Mouse (Mus musculus) MEL (cell line): ENCODE measurements around the gene Ptafr. TPM values are rescaled to one million over a fixed set of nuclear protein-coding genes. Genes with fewer than 3 reads are reported as not detected.

Experiments
- DNase-seq: peaks from one replicate; pipeline ENCODE4 v3.0.0; 2011; ENCODE audit warnings: low read depth, low spot score
- H3K27ac ChIP-seq: 2 replicates; pipeline ENCODE4 v1.5.1; 2012; ENCODE audit warnings: low read depth, mild to moderate bottlenecking, control low read depth, low read length, moderate library complexity; ENCODE audit not compliant: control insufficient read depth
- H3K27me3 ChIP-seq, 2 experiments: fragments of 150-350 bp in 1 of 2; sonication (generic) in 1 of 2; 2 replicates each; pipeline ENCODE4 v1.6.1; 2012; ENCODE audit warnings: low read length in 2 of 2, mild to moderate bottlenecking in 2 of 2, improper control_type of control experiment in 1 of 2, moderate library complexity in 1 of 2; ENCODE audit not compliant: insufficient read depth in 2 of 2, control insufficient read depth in 1 of 2
- H3K36me3 ChIP-seq, 2 experiments: 2 replicates each; pipeline ENCODE4 v1.6.1; 2012 to 2014; ENCODE audit warnings: low read length in 2 of 2, improper control_type of control experiment in 1 of 2, inconsistent platforms in 1 of 2, mild to moderate bottlenecking in 1 of 2; ENCODE audit not compliant: insufficient read depth in 2 of 2, control insufficient read depth in 1 of 2
- H3K4me1 ChIP-seq, 2 experiments: fragments of 150-350 bp in 1 of 2; sonication (generic) in 1 of 2; 2 replicates each; pipeline ENCODE4 v1.6.1; 2012; ENCODE audit warnings: low read length in 2 of 2, improper control_type of control experiment in 1 of 2, mild to moderate bottlenecking in 1 of 2; ENCODE audit not compliant: insufficient read depth in 2 of 2, control insufficient read depth in 1 of 2
- H3K4me3 ChIP-seq, 2 experiments: fragments of 150-350 bp in 1 of 2; sonication (generic) in 1 of 2; 2 replicates each; pipeline ENCODE4 v1.5.1; 2012; ENCODE audit warnings: low read depth in 2 of 2, low read length in 2 of 2, mild to moderate bottlenecking in 2 of 2, moderate library complexity in 2 of 2, control low read depth in 1 of 2, improper control_type of control experiment in 1 of 2; ENCODE audit not compliant: control insufficient read depth in 1 of 2, insufficient read depth in 1 of 2
- H3K79me2 ChIP-seq: 2 replicates; pipeline ENCODE4 v1.6.1; 2012; ENCODE audit warnings: mild to moderate bottlenecking, low read length, moderate library complexity; ENCODE audit not compliant: control insufficient read depth, poor library complexity, insufficient read depth
- H3K9ac ChIP-seq: 2 replicates; pipeline ENCODE4 v1.6.1; 2012; ENCODE audit warnings: low read depth, mild to moderate bottlenecking, control low read depth, low read length, moderate library complexity; ENCODE audit not compliant: control insufficient read depth, poor library complexity, severe bottlenecking
- H3K9me3 ChIP-seq: fragments of 150-350 bp; sonication (generic); replicated peaks from 2 replicates; pipeline ENCODE4 v1.6.1; 2012; ENCODE audit warnings: mild to moderate bottlenecking, low read length, improper control_type of control experiment, moderate library complexity; ENCODE audit not compliant: insufficient read depth
- BHLHE40 ChIP-seq: IDR thresholded peaks from 2 replicates; pipeline ENCODE4 v1.6.1; 2012; ENCODE audit warnings: low read depth, mild to moderate bottlenecking, inconsistent platforms, low read length, improper control_type of control experiment, borderline replicate concordance
- CHD1 ChIP-seq: IDR thresholded peaks from 2 replicates; pipeline ENCODE4 v1.6.1; 2012; ENCODE audit warnings: low read depth, mild to moderate bottlenecking, inconsistent platforms, low read length, improper control_type of control experiment
- CHD2 ChIP-seq: IDR thresholded peaks from 2 replicates; pipeline ENCODE4 v1.6.1; 2011; ENCODE audit warnings: low read length, improper control_type of control experiment
- ELF1 ChIP-seq: IDR thresholded peaks from 2 replicates; pipeline ENCODE4 v1.6.1; 2014; ENCODE audit warnings: low read depth, mild to moderate bottlenecking, inconsistent platforms, low read length, improper control_type of control experiment, moderate library complexity
- GABPA ChIP-seq: IDR thresholded peaks from 2 replicates; pipeline ENCODE4 v1.6.1; 2012; ENCODE audit warnings: low read depth, mild to moderate bottlenecking, inconsistent platforms, low read length, improper control_type of control experiment, moderate library complexity
- GATA1 ChIP-seq: IDR thresholded peaks from 2 replicates; pipeline ENCODE4 v1.6.1; 2011; ENCODE audit warnings: low read depth, low read length, improper control_type of control experiment
- MAFK ChIP-seq: IDR thresholded peaks from 2 replicates; pipeline ENCODE4 v1.6.1; 2011; ENCODE audit warnings: low read depth, mild to moderate bottlenecking, low read length, improper control_type of control experiment, borderline replicate concordance
- MAX ChIP-seq: IDR thresholded peaks from 2 replicates; pipeline ENCODE4 v1.6.1; 2011; ENCODE audit warnings: low read length, improper control_type of control experiment
- MAZ ChIP-seq: IDR thresholded peaks from 2 replicates; pipeline ENCODE4 v1.6.1; 2012; ENCODE audit warnings: low read depth, mild to moderate bottlenecking, inconsistent platforms, low read length, improper control_type of control experiment
- MXI1 ChIP-seq: IDR thresholded peaks from 2 replicates; pipeline ENCODE4 v1.6.1; 2011; ENCODE audit warnings: mild to moderate bottlenecking, low read depth, low read length, improper control_type of control experiment
- MYC ChIP-seq: IDR thresholded peaks from 2 replicates; pipeline ENCODE4 v1.6.1; 2011; ENCODE audit warnings: low read depth, mild to moderate bottlenecking, low read length, improper control_type of control experiment, moderate library complexity
- NELFE ChIP-seq: IDR thresholded peaks from 2 replicates; pipeline ENCODE4 v1.6.1; 2011; ENCODE audit warnings: low read depth, low read length, improper control_type of control experiment
- POLR2A ChIP-seq, 2 experiments: IDR thresholded peaks; 2 replicates each; pipeline ENCODE4 v1.6.1; 2011 to 2012; ENCODE audit warnings: low read length in 2 of 2, mild to moderate bottlenecking in 2 of 2, control low read depth in 1 of 2, improper control_type of control experiment in 1 of 2, low read depth in 1 of 2, moderate library complexity in 1 of 2; ENCODE audit not compliant: control insufficient read depth in 1 of 2, insufficient read depth in 1 of 2, poor library complexity in 1 of 2
- POLR2AphosphoS2 ChIP-seq: IDR thresholded peaks from 2 replicates; pipeline ENCODE4 v1.6.1; 2011; ENCODE audit warnings: low read length, improper control_type of control experiment
- RCOR1 ChIP-seq: IDR thresholded peaks from 2 replicates; pipeline ENCODE4 v1.6.1; 2012; ENCODE audit warnings: low read depth, mild to moderate bottlenecking, inconsistent platforms, low read length, improper control_type of control experiment
- TBP ChIP-seq: IDR thresholded peaks from 2 replicates; pipeline ENCODE4 v1.8.0; 2011; ENCODE audit warnings: low read depth, low read length, improper control_type of control experiment
- USF2 ChIP-seq, 2 experiments: IDR thresholded peaks; 2 replicates each; pipeline ENCODE4 v1.6.1; 2011 to 2012; ENCODE audit warnings: improper control_type of control experiment in 2 of 2, low read length in 2 of 2, borderline replicate concordance in 1 of 2, inconsistent platforms in 1 of 2, low read depth in 1 of 2, mild to moderate bottlenecking in 1 of 2; ENCODE audit not compliant: insufficient read depth in 1 of 2
- ZNF384 ChIP-seq: IDR thresholded peaks from 2 replicates; pipeline ENCODE4 v1.6.1; 2012; ENCODE audit warnings: low read depth, mild to moderate bottlenecking, inconsistent platforms, low read length, improper control_type of control experiment
- polyA plus RNA-seq, 2 experiments: library from polyadenylated mRNA; stranded (reverse) in 1 of 2; unstranded in 1 of 2; fragments of >175 nt in 1 of 2; fragments of >200 nt in 1 of 2; gene quantifications; 2 replicates each; pipeline versions ENCODE4 v1.2.1 to v1.2.4; 2012; ENCODE audit warnings: low replicate concordance in 2 of 2, low read depth in 1 of 2; ENCODE audit not compliant: insufficient read length in 2 of 2, insufficient read depth in 1 of 2, missing spikeins in 1 of 2
- total RNA-seq: library from RNA; depleted of rRNA; stranded (reverse); fragments of 300-350 nt; gene quantifications from 2 replicates; pipeline ENCODE4 v1.2.3, GENCODE M21; 2012

The Ptafr gene
- total and polyA plus RNA-seq, 3 experiments = 0.06 TPM; not detected in 2

- TF ChIP-seq MAFK = 0 out of 2 replicates have a peak, but pooled peaks have one; percentile 10
- peak; percentile 98 for TF ChIP-seq ZNF384
- 0 out of 2 replicates have a peak, but pooled peaks have one; percentile 15 for TF ChIP-seq CHD2
- peak; percentile 65 for TF ChIP-seq MXI1
- TF ChIP-seq, all 39 proteins: peak for 17
These were observed 48.3 kb upstream of the Ptafr start (continued) for GRCm38 (mm10) chr4:132515369-132516155.

- H3K36me3 ChIP-seq = peaks cover 0 to 8% of the 10 kb centered on the region in 2 experiments; a peak in 2 of 4 replicates
- no peak overlapping the region for H3K27ac ChIP-seq
These were observed 45.8 kb upstream of the Ptafr start for GRCm38 (mm10) chr4:132518066-132518465.

GRCm38 (mm10) chr4:132519188-132519587, 44.7 kb upstream of the Ptafr start:
- peaks cover 4 to 7% of the 10 kb centered on the region in 2 experiments; a peak in 2 of 4 replicates for H3K4me1 ChIP-seq
- H3K27me3 ChIP-seq = no peaks in the 10 kb centered on the region
- H3K36me3 ChIP-seq = peaks cover 0 to 6% of the 10 kb centered on the region in 2 experiments; a peak in 2 of 4 replicates
- H3K79me2 ChIP-seq = peaks cover 6% of the 10 kb centered on the region; the same call in 1 of the 2 replicates
- no peak for TF ChIP-seq POLR2A (IDR thresholded peaks at IDR 0.05; ENCODE audit: control insufficient read depth in 1 of 2, insufficient read depth in 1 of 2, low read depth in 1 of 2, low read length in 2 of 2, poor library complexity in 1 of 2)
- TF ChIP-seq POLR2AphosphoS2 = no peak
- no peak for TF ChIP-seq ZNF384
- TF ChIP-seq CHD1 = no peak
- TF ChIP-seq TBP = no peak
- no peak for TF ChIP-seq NELFE
- TF ChIP-seq GATA1 = no peak
- no peak for TF ChIP-seq USF2 (IDR thresholded peaks at IDR 0.05; ENCODE audit: borderline replicate concordance in 1 of 2, insufficient read depth in 1 of 2, low read depth in 1 of 2, low read length in 2 of 2)
- TF ChIP-seq MYC = no peak
- no peak for TF ChIP-seq CHD2
- no peak for DNase-seq
- no peak overlapping the region for H3K9ac ChIP-seq
- H3K9me3 ChIP-seq = no peaks in the 10 kb centered on the region
- H3K4me3 ChIP-seq = no peak overlapping the region
- no peak overlapping the region for H3K27ac ChIP-seq

More at GRCm38 (mm10) chr4:132518066-132518465, 45.8 kb upstream of the Ptafr start:
- H3K4me3 ChIP-seq = no peak overlapping the region
- H3K4me1 ChIP-seq = peaks cover 4 to 7% of the 10 kb centered on the region in 2 experiments; a peak in 2 of 4 replicates
- peaks cover 6% of the 10 kb centered on the region; the same call in 1 of the 2 replicates for H3K79me2 ChIP-seq
- no peaks in the 10 kb centered on the region for H3K27me3 ChIP-seq
- no peaks in the 10 kb centered on the region for H3K9me3 ChIP-seq
- no peak for DNase-seq
- no peak overlapping the region for H3K9ac ChIP-seq
- TF ChIP-seq RCOR1 (no peak), CHD2 (no peak), MAX (no peak), MYC (no peak), TBP (no peak), GABPA (no peak), BHLHE40 (no peak), ELF1 (no peak), ZNF384 (no peak), POLR2A (IDR thresholded peaks at IDR 0.05; ENCODE audit: control insufficient read depth in 1 of 2, insufficient read depth in 1 of 2, low read depth in 1 of 2, low read length in 2 of 2, poor library complexity in 1 of 2) (no peak), MAZ (no peak)
